Mouse (Mus musculus) liver, embryonic 14.5 days (tissue): ENCODE data around the gene Arpc3.
"Not testable (repeated sequence)": the region's sequence is repeated elsewhere in the genome, so short reads cannot be mapped to it uniquely, and the experiment has no call there.

ENCODE experiments used
- CTCF ChIP-seq: IDR thresholded peaks from 2 replicates; pipeline ENCODE4 v1.5.1; 2016; ENCODE audit warnings: antibody characterized with exemption, low read depth, control low read depth
- EP300 ChIP-seq: IDR thresholded peaks from 2 replicates; pipeline ENCODE4 v1.6.1; 2016; ENCODE audit warnings: antibody characterized with exemption, low read depth

DNA sequence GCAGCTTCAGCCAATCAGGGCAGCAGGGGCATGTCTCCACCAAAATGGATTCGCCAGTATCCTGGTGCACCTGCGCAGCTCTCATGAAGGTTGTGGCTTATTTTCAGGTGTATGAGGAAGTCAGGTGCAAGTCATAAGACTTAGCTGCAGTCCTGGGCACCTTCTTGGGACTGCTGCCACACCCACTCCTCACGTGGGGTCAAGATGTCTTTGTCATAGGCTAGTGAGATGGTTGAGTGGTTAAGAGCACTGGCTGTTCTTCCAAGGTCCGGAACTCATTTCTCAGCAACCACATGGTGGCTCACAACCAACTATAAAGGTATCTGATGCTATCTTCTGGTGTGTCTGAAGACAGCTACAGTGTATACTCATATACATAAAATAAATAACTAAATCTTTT is 29.0 kb downstream of the Arpc3 start:
- TF ChIP-seq CTCF, EP300: not testable (repeated sequence)
